7 mouse cellular contexts compared by ENCODE assay signal in genomic region chr11:120616617-120617294, GRCm38 (mm10). TPM values are rescaled to one million over a fixed set of nuclear protein-coding genes. Genes with fewer than 3 reads are reported as not detected.
DNase-seq lines count a peak whose midpoint lies in the region; ATAC-seq and TF ChIP-seq lines count a peak whose summit lies in the region.

No protein-coding gene starts in this region.

- peaks cover 29% of the 10 kb centered on the region for H3K79me2 ChIP-seq in C2C12 (ENCODE audit: control insufficient read depth, insufficient read depth)

- peak overlapping the region; percentile 70; the same call in 1 of the 2 replicates for H3K9ac ChIP-seq in heart, postnatal 0 days (replicated peaks; ENCODE audit: low read depth, low read length)
- H3K9ac ChIP-seq in limb, embryonic 12.5 days (replicated peaks) = peak overlapping the region; percentile 78

- WGBS in heart, postnatal 0 days = 36% methylated on average over 4 of the region's 4 CpGs
- WGBS in limb, embryonic 12.5 days = 47% methylated on average over 4 of the region's 4 CpGs
- 39% methylated on average over 4 of the region's 4 CpGs for WGBS in olfactory bulb, adult 2 months

- TF ChIP-seq EP300 in heart, postnatal 0 days (IDR thresholded peaks at IDR 0.05; ENCODE audit: low read depth) = no peak

- peak; percentile 36 for DNase-seq in A20 (ENCODE audit: low read depth, low spot score)
- DNase-seq in heart, postnatal 0 days (ENCODE audit: low spot score) = no peak
- no peak for DNase-seq in gastrocnemius, adult 8-10 months (ENCODE audit: low spot score in 2 of 2)
- DNase-seq in thymus, postnatal 0 days (ENCODE audit: low spot score) = no peak

- no peak overlapping the region for H3ac ChIP-seq in C2C12 (ENCODE audit: control insufficient read depth, insufficient read length, low read depth)

- TF ChIP-seq POLR2A in olfactory bulb, adult 2 months (IDR thresholded peaks at IDR 0.05; ENCODE audit: insufficient read depth, low read depth, low read length) = no peak

- H3K27me3 ChIP-seq in C2C12 (ENCODE audit: control insufficient read depth, insufficient read depth, insufficient read length) = no peaks in the 10 kb centered on the region
- H3K27me3 ChIP-seq in heart, postnatal 0 days (ENCODE audit: control insufficient read depth, insufficient read depth, low read length) = no peaks in the 10 kb centered on the region
- H3K27me3 ChIP-seq in limb, embryonic 12.5 days = no peaks in the 10 kb centered on the region

- H3K4me1 ChIP-seq in heart, postnatal 0 days (ENCODE audit: control insufficient read depth, insufficient read depth) = peaks cover 12% of the 10 kb centered on the region
- H3K4me1 ChIP-seq in limb, embryonic 12.5 days (replicated peaks) = peaks cover 17% of the 10 kb centered on the region
- peaks cover 19% of the 10 kb centered on the region for H3K4me1 ChIP-seq in olfactory bulb, adult 2 months (ENCODE audit: control insufficient read depth, insufficient read depth, low read length)

- H3K4me2 ChIP-seq in heart, postnatal 0 days (ENCODE audit: low read depth, low read length) = peak overlapping the region; percentile 99
- peak overlapping the region; percentile 83 for H3K4me2 ChIP-seq in limb, embryonic 12.5 days

- TF ChIP-seq CTCF in C2C12 (IDR thresholded peaks at IDR 0.05; ENCODE audit: control insufficient read depth, insufficient read depth, insufficient read length) = no peak
- TF ChIP-seq CTCF in heart, postnatal 0 days (IDR thresholded peaks at IDR 0.05; ENCODE audit: low read depth) = no peak
- no peak for TF ChIP-seq CTCF in olfactory bulb, adult 2 months (IDR thresholded peaks at IDR 0.05; ENCODE audit: insufficient read depth, low read depth, low read length)

- no peaks in the 10 kb centered on the region for H3K9me3 ChIP-seq in heart, postnatal 0 days (replicated peaks; ENCODE audit: control insufficient read depth, low read length)
- H3K9me3 ChIP-seq in limb, embryonic 12.5 days = no peaks in the 10 kb centered on the region

- no peak for ATAC-seq in heart, postnatal 0 days (ENCODE audit: insufficient read depth, low read depth)
- no peak for ATAC-seq in limb, embryonic 12.5 days (ENCODE audit: insufficient number of reproducible peaks, insufficient read depth, low FRiP score, low TSS enrichment, low read depth)

- H3K27ac ChIP-seq in heart, postnatal 0 days (ENCODE audit: low read depth) = peak overlapping the region; percentile 84
- no peak overlapping the region for H3K27ac ChIP-seq in limb, embryonic 12.5 days
- peak overlapping the region; percentile 59; the same call in 1 of the 2 replicates for H3K27ac ChIP-seq in olfactory bulb, adult 2 months (ENCODE audit: insufficient read depth, low read depth, low read length)

- peaks cover 18% of the 10 kb centered on the region for H3K79me3 ChIP-seq in C2C12 (ENCODE audit: low read depth)

- H3K4me3 ChIP-seq in C2C12 (ENCODE audit: insufficient read depth, poor library complexity, severe bottlenecking) = peak overlapping the region; percentile 86
- peak overlapping the region; percentile 88 for H3K4me3 ChIP-seq in heart, postnatal 0 days (ENCODE audit: low read depth, low read length)
- peak overlapping the region; percentile 77 for H3K4me3 ChIP-seq in limb, embryonic 12.5 days (replicated peaks)
- H3K4me3 ChIP-seq in olfactory bulb, adult 2 months (ENCODE audit: insufficient read depth, low read depth, low read length) = peak overlapping the region; percentile 81

- H3K36me3 ChIP-seq in C2C12 (ENCODE audit: control insufficient read depth, insufficient read depth) = peaks cover 63% of the 10 kb centered on the region
- H3K36me3 ChIP-seq in heart, postnatal 0 days (replicated peaks; ENCODE audit: control insufficient read depth, insufficient read depth, low read length) = peaks cover 59% of the 10 kb centered on the region
- peaks cover 75% of the 10 kb centered on the region for H3K36me3 ChIP-seq in limb, embryonic 12.5 days

TF ChIP-seq in C2C12, 6 proteins besides CTCF, POLR2A, EP300 and RAD21:
- TF ChIP-seq MAX (IDR thresholded peaks at IDR 0.05) = no peak
- TF ChIP-seq USF1 (IDR thresholded peaks at IDR 0.05; ENCODE audit: low read depth) = no peak
- TF ChIP-seq FOSL1 (IDR thresholded peaks at IDR 0.05; ENCODE audit: insufficient read depth, low read length, poor library complexity, severe bottlenecking) = no peak
- no peak for TF ChIP-seq CEBPB (IDR thresholded peaks at IDR 0.05; ENCODE audit: low read depth)
- no peak for TF ChIP-seq MYOG (IDR thresholded peaks at IDR 0.05; ENCODE audit: control insufficient read depth, extremely low read depth, insufficient read length)
- TF ChIP-seq MYOD1 (IDR thresholded peaks at IDR 0.05; ENCODE audit: control insufficient read depth, insufficient read length, low read depth) = no peak

RNA-seq across cellular contexts. Expression of gene Pcyt2, which starts 1.0 kb away (rescaled TPM):
- polyA plus RNA-seq in C2C12 (2012; fragmentation: generic; extraction: Trizol) = 51.5 TPM
- 57.5 and 76.7 TPM in 2 replicates for total RNA-seq in heart, postnatal 0 days (2014; rRNA removed; ENCODE audit: low replicate concordance)
- polyA plus RNA-seq in heart, postnatal 0 days (2015; fragmentation: Nextera tagmentation; extraction: Ambion mirVana) = 67.5 and 69.6 TPM in 2 replicates
- 143 and 156 TPM in 2 replicates for polyA plus RNA-seq in limb, embryonic 12.5 days (2016; fragmentation: Nextera tagmentation; extraction: Ambion mirVana)
- polyA plus RNA-seq in olfactory bulb, adult 2 months (2012; ENCODE audit: insufficient read depth, insufficient read length, low replicate concordance, missing spikeins) = not detected in 2 replicates
- 10 to 100 TPM; 20.0 to 26.8 (median 26.0) TPM for total RNA-seq in gastrocnemius, adult 8-10 months (2022)
- 113 and 114 TPM in 2 replicates for polyA plus RNA-seq in thymus, postnatal 0 days (2015; fragmentation: Nextera tagmentation; extraction: Ambion mirVana)

RNA-seq across cellular contexts. Expression of gene Sirt7, which starts 8.3 kb away (rescaled TPM):
- polyA plus RNA-seq in C2C12 (2012; fragmentation: generic; extraction: Trizol) = 21.9 TPM
- total RNA-seq in heart, postnatal 0 days (2014; rRNA removed; ENCODE audit: low replicate concordance) = 12.4 and 63.2 TPM in 2 replicates
- polyA plus RNA-seq in heart, postnatal 0 days (2015; fragmentation: Nextera tagmentation; extraction: Ambion mirVana) = 14.1 and 15.2 TPM in 2 replicates
- 29.5 and 29.9 TPM in 2 replicates for polyA plus RNA-seq in limb, embryonic 12.5 days (2016; fragmentation: Nextera tagmentation; extraction: Ambion mirVana)
- polyA plus RNA-seq in olfactory bulb, adult 2 months (2012; ENCODE audit: insufficient read depth, insufficient read length, low replicate concordance, missing spikeins) = not detected in 2 replicates
- 1 to 10 TPM; 2.6 to 4.5 (median 3.8) TPM for total RNA-seq in gastrocnemius, adult 8-10 months (2022)
- polyA plus RNA-seq in thymus, postnatal 0 days (2015; fragmentation: Nextera tagmentation; extraction: Ambion mirVana) = 100 and 108 TPM in 2 replicates

RNA-seq across cellular contexts. Expression of gene Npb, which starts 8.5 kb away (rescaled TPM):
- not detected for polyA plus RNA-seq in C2C12 (2012; fragmentation: generic; extraction: Trizol)
- total RNA-seq in heart, postnatal 0 days (2014; rRNA removed; ENCODE audit: low replicate concordance) = 25.1 TPM in 1 of 2 replicates, not detected in the other
- polyA plus RNA-seq in heart, postnatal 0 days (2015; fragmentation: Nextera tagmentation; extraction: Ambion mirVana) = 9.9 and 11.8 TPM in 2 replicates
- polyA plus RNA-seq in limb, embryonic 12.5 days (2016; fragmentation: Nextera tagmentation; extraction: Ambion mirVana) = 0.65 and 0.95 TPM in 2 replicates
- polyA plus RNA-seq in olfactory bulb, adult 2 months (2012; ENCODE audit: insufficient read depth, insufficient read length, low replicate concordance, missing spikeins) = not detected in 2 replicates
- total RNA-seq in gastrocnemius, adult 8-10 months (2022) = not detected
- polyA plus RNA-seq in thymus, postnatal 0 days (2015; fragmentation: Nextera tagmentation; extraction: Ambion mirVana) = 1.6 and 2.1 TPM in 2 replicates

RNA-seq across cellular contexts. Expression of gene Mafg, which starts 16.6 kb away (rescaled TPM):
- 33.3 TPM for polyA plus RNA-seq in C2C12 (2012; fragmentation: generic; extraction: Trizol)
- 34.1 and 37.7 TPM in 2 replicates for total RNA-seq in heart, postnatal 0 days (2014; rRNA removed; ENCODE audit: low replicate concordance)
- polyA plus RNA-seq in heart, postnatal 0 days (2015; fragmentation: Nextera tagmentation; extraction: Ambion mirVana) = 13.6 and 14.1 TPM in 2 replicates
- 28.8 and 29.9 TPM in 2 replicates for polyA plus RNA-seq in limb, embryonic 12.5 days (2016; fragmentation: Nextera tagmentation; extraction: Ambion mirVana)
- 234 TPM in 1 of 2 replicates, not detected in the other for polyA plus RNA-seq in olfactory bulb, adult 2 months (2012; ENCODE audit: insufficient read depth, insufficient read length, low replicate concordance, missing spikeins)
- 10 to 100 TPM; 49.5 to 63.3 (median 59.3) TPM for total RNA-seq in gastrocnemius, adult 8-10 months (2022)
- polyA plus RNA-seq in thymus, postnatal 0 days (2015; fragmentation: Nextera tagmentation; extraction: Ambion mirVana) = 16.5 and 18.7 TPM in 2 replicates

RNA-seq across cellular contexts. Expression of gene Anapc11, which starts 18.5 kb away (rescaled TPM):
- 254 TPM for polyA plus RNA-seq in C2C12 (2012; fragmentation: generic; extraction: Trizol)
- total RNA-seq in heart, postnatal 0 days (2014; rRNA removed; ENCODE audit: low replicate concordance) = 41.1 and 43.4 TPM in 2 replicates
- 163 and 185 TPM in 2 replicates for polyA plus RNA-seq in heart, postnatal 0 days (2015; fragmentation: Nextera tagmentation; extraction: Ambion mirVana)
- 202 and 203 TPM in 2 replicates for polyA plus RNA-seq in limb, embryonic 12.5 days (2016; fragmentation: Nextera tagmentation; extraction: Ambion mirVana)
- polyA plus RNA-seq in olfactory bulb, adult 2 months (2012; ENCODE audit: insufficient read depth, insufficient read length, low replicate concordance, missing spikeins) = not detected in 2 replicates
- 10 to 100 TPM; 42.5 to 54.1 (median 49.7) TPM for total RNA-seq in gastrocnemius, adult 8-10 months (2022)
- polyA plus RNA-seq in thymus, postnatal 0 days (2015; fragmentation: Nextera tagmentation; extraction: Ambion mirVana) = 158 and 179 TPM in 2 replicates

Comparison
In these comparisons a context has a peak if more than half of its experiments do, and no peak if none do; other contexts are left out.
1. RNA of gene Pcyt2, which starts 1.0 kb away (polyA plus RNA-seq): 143 to 156 TPM in limb, embryonic 12.5 days, 113 to 114 TPM in thymus, postnatal 0 days, 67.5 to 69.6 TPM in heart, postnatal 0 days and 51.5 TPM in C2C12 (single experiment); not detected in olfactory bulb, adult 2 months; every median in the first group is over 10 times any median in the second.
2. RNA of gene Sirt7, which starts 8.3 kb away (polyA plus RNA-seq): 100 to 108 TPM in thymus, postnatal 0 days, 29.5 to 29.9 TPM in limb, embryonic 12.5 days, 21.9 TPM in C2C12 (single experiment) and 14.1 to 15.2 TPM in heart, postnatal 0 days; not detected in olfactory bulb, adult 2 months; every median in the first group is over 10 times any median in the second.
3. Peak in every context shown above with its lines, with median percentiles within 50 percentile points of each other: H3K4me3 ChIP-seq.